Mouse (Mus musculus): ENCODE results near the gene Lcp2.
"Not testable (repeated sequence)": the region's sequence is repeated elsewhere in the genome, so short reads cannot be mapped to it uniquely, and the experiment has no call there.

Lcp2 gene

GRCm38 (mm10) chr11:34087064-34087463 is 40.3 kb downstream of the Lcp2 start:
- no peak for DNase-seq (ENCODE audit: low spot score)

GRCm38 (mm10) chr11:34098422-34098821 is 51.7 kb downstream of the Lcp2 start, which contains the start of gene 4930469K13Rik:
Gene 4930469K13Rik (minus strand): TSS chr11:34098554.
- DNase-seq (ENCODE audit: low spot score): no peak

- DNase-seq (ENCODE audit: low spot score): no peak
These were observed 55.1 kb downstream of the Lcp2 start for GRCm38 (mm10) chr11:34101827-34102226.

- DNase-seq (ENCODE audit: low spot score): no peak
These were observed 58.2 kb downstream of the Lcp2 start for GRCm38 (mm10) chr11:34104919-34105318.

GRCm38 (mm10) chr11:34109260-34109659 is 62.5 kb downstream of the Lcp2 start:
- DNase-seq (ENCODE audit: low spot score): no peak

GRCm38 (mm10) chr11:34111940-34112339 is 65.2 kb downstream of the Lcp2 start:
- DNase-seq (ENCODE audit: low spot score): no peak

GRCm38 (mm10) chr11:34112781-34113380 is 66.2 kb downstream of the Lcp2 start:
- DNase-seq (ENCODE audit: low spot score): no peak

GRCm38 (mm10) chr11:34113760-34114159 is 67.0 kb downstream of the Lcp2 start:
- DNase-seq (ENCODE audit: low spot score): no peak

GRCm38 (mm10) chr11:34116572-34117135 is 69.9 kb downstream of the Lcp2 start:
- DNase-seq (ENCODE audit: low spot score): no peak

GRCm38 (mm10) chr11:34117581-34117980 is 70.9 kb downstream of the Lcp2 start:
- no peak for DNase-seq (ENCODE audit: low spot score)

GRCm38 (mm10) chr11:34118319-34118718 is 71.6 kb downstream of the Lcp2 start:
- no peak for DNase-seq (ENCODE audit: low spot score)

- peak; percentile 9 for DNase-seq (ENCODE audit: low spot score)
These were observed 76.4 kb downstream of the Lcp2 start for GRCm38 (mm10) chr11:34123147-34123546.

- DNase-seq (ENCODE audit: low spot score): no peak
These were observed 78.1 kb downstream of the Lcp2 start for GRCm38 (mm10) chr11:34124852-34125251.

GRCm38 (mm10) chr11:34125727-34126126 is 79.0 kb downstream of the Lcp2 start:
- not testable (repeated sequence) for DNase-seq (ENCODE audit: low spot score)

- DNase-seq (ENCODE audit: low spot score): no peak
These were observed 81.7 kb downstream of the Lcp2 start for GRCm38 (mm10) chr11:34128412-34128811.

- no peak for DNase-seq (ENCODE audit: low spot score)
These were observed 92.6 kb downstream of the Lcp2 start for GRCm38 (mm10) chr11:34139296-34139695.
